Mouse (Mus musculus) CH12.LX (cell line): ENCODE measurements at regions not wholly inside any gene's neighbourhood (a gene's known extent, or its start where the extent isn't known, plus 50 kb on each side); places are given as distances from the start of the nearest gene placed in this dataset.

Experiments used
- DNase-seq: peaks from one replicate; pipeline ENCODE4 v3.0.0-alpha.2; 2013; ENCODE audit errors: extremely low read depth
- H3K27ac ChIP-seq: 2 replicates; pipeline ENCODE4 v1.5.1; 2012; ENCODE audit warnings: low read depth, mild to moderate bottlenecking, control low read depth, moderate library complexity; ENCODE audit not compliant: insufficient read depth
- H3K27me3 ChIP-seq: replicated peaks from 2 replicates; pipeline ENCODE3; 2012; ENCODE audit warnings: inconsistent platforms
- H3K36me3 ChIP-seq, 2 experiments: replicated peaks in 1 of 2; 2 replicates each; pipeline versions ENCODE3 to v1.6.1; 2012; ENCODE audit warnings: inconsistent platforms in 1 of 2, low read length in 1 of 2, mild to moderate bottlenecking in 1 of 2, mixed read lengths in 1 of 2, moderate library complexity in 1 of 2; ENCODE audit not compliant: control insufficient read depth in 1 of 2, insufficient read depth in 1 of 2
- H3K4me1 ChIP-seq, 2 experiments: 2 replicates each; pipeline ENCODE4 v1.6.1; 2012; ENCODE audit warnings: inconsistent platforms in 1 of 2, moderate library complexity in 1 of 2; ENCODE audit not compliant: insufficient read depth in 2 of 2, control insufficient read depth in 1 of 2
- H3K4me2 ChIP-seq: 2 replicates; pipeline ENCODE4 v1.6.1; 2012; ENCODE audit warnings: low read depth, mild to moderate bottlenecking, control low read depth; ENCODE audit not compliant: poor library complexity, insufficient read depth, severe bottlenecking
- H3K4me3 ChIP-seq, 3 experiments: fragments of 150-350 bp in 1 of 3; sonication (generic) in 1 of 3; replicated peaks in 1 of 3; 2 replicates each; pipeline versions ENCODE3 to v1.5.1; 2011 to 2012; ENCODE audit warnings: low read depth in 2 of 3, low read length in 2 of 3, mild to moderate bottlenecking in 2 of 3, moderate library complexity in 2 of 3, control low read depth in 1 of 3, improper control_type of control experiment in 1 of 3, inconsistent platforms in 1 of 3, mixed read lengths in 1 of 3; ENCODE audit not compliant: poor library complexity in 1 of 3
- H3K79me2 ChIP-seq: replicated peaks from 2 replicates; pipeline ENCODE4 v1.6.1; 2012; ENCODE audit warnings: mild to moderate bottlenecking, moderate library complexity; ENCODE audit not compliant: control insufficient read depth, poor library complexity, insufficient read depth, severe bottlenecking; ENCODE audit errors: extremely low read depth
- H3K9ac ChIP-seq: 2 replicates; pipeline ENCODE4 v1.6.1; 2012; ENCODE audit warnings: low read depth, mild to moderate bottlenecking, control low read depth, moderate library complexity; ENCODE audit not compliant: insufficient read depth
- H3K9me3 ChIP-seq: replicated peaks from 2 replicates; pipeline ENCODE3; 2012; ENCODE audit warnings: low read length, inconsistent platforms, mixed read lengths
- BHLHE40 ChIP-seq: IDR thresholded peaks from 2 replicates; pipeline ENCODE4 v1.6.1; 2011; ENCODE audit warnings: mild to moderate bottlenecking, low read depth, low read length, improper control_type of control experiment
- CHD1 ChIP-seq: IDR thresholded peaks from 2 replicates; pipeline ENCODE4 v1.6.1; 2012; ENCODE audit warnings: low read depth, low read length, improper control_type of control experiment, inconsistent platforms
- GABPA ChIP-seq: IDR thresholded peaks from 2 replicates; pipeline ENCODE4 v1.6.1; 2012; ENCODE audit warnings: low read depth, low read length, improper control_type of control experiment, inconsistent platforms; ENCODE audit not compliant: insufficient replicate concordance
- IRF4 ChIP-seq: IDR thresholded peaks from 2 replicates; pipeline ENCODE4 v1.6.1; 2014; ENCODE audit warnings: low read depth, mild to moderate bottlenecking, inconsistent platforms, low read length, improper control_type of control experiment
- KAT2A ChIP-seq: IDR thresholded peaks from 2 replicates; pipeline ENCODE4 v1.6.1; 2012; ENCODE audit warnings: low read length, improper control_type of control experiment, inconsistent platforms; ENCODE audit not compliant: insufficient replicate concordance
- MEF2A ChIP-seq: IDR thresholded peaks from 2 replicates; pipeline ENCODE4 v1.6.1; 2014; ENCODE audit warnings: low read depth, mild to moderate bottlenecking, inconsistent platforms, low read length, improper control_type of control experiment, borderline replicate concordance
- MXI1 ChIP-seq: IDR thresholded peaks from 2 replicates; pipeline ENCODE4 v1.6.1; 2011; ENCODE audit warnings: mild to moderate bottlenecking, low read depth, low read length, improper control_type of control experiment
- MYC ChIP-seq: IDR thresholded peaks from 2 replicates; pipeline ENCODE4 v1.6.1; 2011; ENCODE audit warnings: low read depth, mild to moderate bottlenecking, improper control_type of control experiment, low read length
- NRF1 ChIP-seq: IDR thresholded peaks from 2 replicates; pipeline ENCODE4 v1.6.1; 2014; ENCODE audit warnings: low read depth, mild to moderate bottlenecking, inconsistent platforms, low read length, improper control_type of control experiment, moderate library complexity
- POLR2A ChIP-seq: IDR thresholded peaks from 2 replicates; pipeline ENCODE4 v1.6.1; 2011; ENCODE audit warnings: low read depth, mild to moderate bottlenecking, improper control_type of control experiment, low read length
- RCOR1 ChIP-seq: conservative IDR thresholded peaks from 2 replicates; pipeline ENCODE4 v1.6.1; 2012; ENCODE audit warnings: low read depth, mild to moderate bottlenecking, inconsistent platforms, low read length, improper control_type of control experiment
- SMC3 ChIP-seq: IDR thresholded peaks from 2 replicates; pipeline ENCODE4 v1.6.1; 2011; ENCODE audit warnings: low read depth, low read length, improper control_type of control experiment
- TBP ChIP-seq: conservative IDR thresholded peaks from 2 replicates; pipeline ENCODE4 v1.6.1; 2011; ENCODE audit warnings: low read depth, low read length, improper control_type of control experiment
- TCF12 ChIP-seq: IDR thresholded peaks from 2 replicates; pipeline ENCODE4 v1.6.1; 2014; ENCODE audit warnings: low read depth, mild to moderate bottlenecking, inconsistent platforms, low read length, improper control_type of control experiment
- UBTF ChIP-seq: IDR thresholded peaks from 2 replicates; pipeline ENCODE4 v1.6.1; 2012; ENCODE audit warnings: low read depth, mild to moderate bottlenecking, inconsistent platforms, low read length, improper control_type of control experiment, moderate library complexity
- ZC3H11A ChIP-seq: IDR thresholded peaks from 2 replicates; pipeline ENCODE4 v1.6.1; 2012; ENCODE audit warnings: low read depth, mild to moderate bottlenecking, inconsistent platforms, low read length, improper control_type of control experiment
- dilution Hi-C: fragments of 300-500 bp; cut with MboI; formaldehyde crosslinking; loops from 2 replicates; pipeline ENCODE4 v1.14.3; 2020; ENCODE audit warnings: low sequenced_read_pairs; ENCODE audit not compliant: extremely low pct_unique_long_range_greater_than_20kb, extremely low pct_ligation_motif_present
- in situ Hi-C: fragments of 300-500 bp; cut with MboI; formaldehyde crosslinking; loops from 3 replicates; pipeline ENCODE4 v1.14.3; 2019; ENCODE audit warnings: low sequenced_read_pairs, low pct_ligation_motif_present, low pct_unique_long_range_greater_than_20kb, mixed read lengths

- dilution Hi-C loops = no loop called here
Observed at GRCm38 (mm10) chr2:45747263-45748236, 630.4 kb upstream of the Zeb2 start.

GRCm38 (mm10) chr2:45746606-45747005, 629.4 kb upstream of the Zeb2 start:
- Histone ChIP-seq H3K27me3 (no peaks in the 10 kb centered on the region), H3K79me2 (no peaks in the 10 kb centered on the region), H3K4me3 (no peak overlapping the region), H3K9ac (no peak overlapping the region), H3K4me1 (peaks cover 3% of the 10 kb centered on the region in 2 experiments; a peak in 1 of 4 replicates), H3K9me3 (no peaks in the 10 kb centered on the region), H3K36me3 (no peaks in the 10 kb centered on the region), H3K27ac (no peak overlapping the region), H3K4me2 (no peak overlapping the region)
- no peak for TF ChIP-seq BHLHE40
- no peak for TF ChIP-seq KAT2A
- no peak for TF ChIP-seq TCF12
- TF ChIP-seq POLR2A = no peak
- no peak for TF ChIP-seq MYC
- in situ Hi-C loops = no loop called here
- DNase-seq = no peak
- dilution Hi-C loops = no loop called here

More at GRCm38 (mm10) chr2:45747263-45748236, 630.4 kb upstream of the Zeb2 start:
- in situ Hi-C loops = no loop called here
- Histone ChIP-seq H3K9ac (no peak overlapping the region), H3K4me1 (peaks cover 3% of the 10 kb centered on the region in 2 experiments; a peak in 1 of 4 replicates), H3K79me2 (no peaks in the 10 kb centered on the region), H3K27ac (no peak overlapping the region), H3K4me2 (no peak overlapping the region), H3K4me3 (no peak overlapping the region), H3K36me3 (no peaks in the 10 kb centered on the region), H3K27me3 (no peaks in the 10 kb centered on the region), H3K9me3 (no peaks in the 10 kb centered on the region)
- TF ChIP-seq GABPA (no peak), IRF4 (no peak), TBP (no peak), MXI1 (no peak), MEF2A (no peak), CHD1 (no peak), SMC3 (no peak), BHLHE40 (no peak), UBTF (no peak), ZC3H11A (no peak), RCOR1 (no peak), NRF1 (no peak)
- DNase-seq = no peak
